In genomic region chr12:87388122-87388774, GRCm38 (mm10) we compare ENCODE assay signal across 8 mouse cellular contexts. TPM values are rescaled to one million over a fixed set of nuclear protein-coding genes. Genes with fewer than 3 reads are reported as not detected.
A peak's percentile ranks its signal among the peaks of the same experiment; 100 is the strongest.
DNase-seq lines count a peak whose midpoint lies in the region; ATAC-seq lines count a peak whose summit lies in the region.

Sptlc2 (minus strand) TSS chr12:87388355.

- intact Hi-C loops in gastrocnemius, postnatal 14 days (cut with DNase I; ENCODE audit: low total_unique reads), result no loop called here
- intact Hi-C loops in left cerebral cortex, postnatal 10 days (cut with DNase I), result no loop called here

- peak; percentile 100 for DNase-seq in adrenal gland, adult (ENCODE audit: inconsistent age in 2 of 2, low spot score in 1 of 2)
- peak; percentile 100 for DNase-seq in embryo, embryonic 10.5 days (ENCODE audit: low spot score)
- peak; percentile 99 for DNase-seq in gastrocnemius, postnatal 14 days
- DNase-seq in left cerebral cortex, postnatal 10 days (ENCODE audit: extremely low spot score in 1 of 2, low spot score in 2 of 2), result peak; percentile 99 to 100
- DNase-seq in right cerebral cortex, postnatal 25 days, result peak; percentile 100
- peak; percentile 99 for DNase-seq in urinary bladder, postnatal 4 days (ENCODE audit: low spot score in 2 of 2)

- ATAC-seq in inflammation-experienced regulatory T-cells, adult 6 months, result peak; percentile 96
- ATAC-seq in megakaryocyte-erythroid progenitor cell, adult 5-6 weeks (replicated peaks; ENCODE audit: low FRiP score, low TSS enrichment, poor library complexity, severe bottlenecking), result peak; percentile 98

RNA-seq across cellular contexts. Expression of gene Sptlc2, which starts in this region (rescaled TPM):
- total RNA-seq in gastrocnemius, postnatal 14 days (2021), result 10 to 100 TPM; 16.8 to 20.2 TPM
- 10 to 100 TPM; 69.9 to 85.2 (median 72.4) TPM for polyA plus RNA-seq in inflammation-experienced regulatory T-cells, adult 6 months (2017; shearing (Covaris generic))
- 10 to 100 TPM; 61.4 to 64.8 TPM for total RNA-seq in left cerebral cortex, postnatal 10 days (2021)
- total RNA-seq in megakaryocyte-erythroid progenitor cell, adult 5-6 weeks (2014; fragmentation: Nextera tagmentation), result 16.1 and 33.3 TPM in 2 replicates
- 46.3 and 61.6 TPM in 2 replicates for total RNA-seq in megakaryocyte-erythroid progenitor cell, adult 5-6 weeks (2017)

Comparison
In these comparisons a context has a peak if more than half of its experiments do, and no peak if none do; other contexts are left out.
1. Peak in every context shown above with its lines: DNase-seq and ATAC-seq.